ENCODE assay signal across 27 mouse cellular contexts in the genomic region with DNA sequence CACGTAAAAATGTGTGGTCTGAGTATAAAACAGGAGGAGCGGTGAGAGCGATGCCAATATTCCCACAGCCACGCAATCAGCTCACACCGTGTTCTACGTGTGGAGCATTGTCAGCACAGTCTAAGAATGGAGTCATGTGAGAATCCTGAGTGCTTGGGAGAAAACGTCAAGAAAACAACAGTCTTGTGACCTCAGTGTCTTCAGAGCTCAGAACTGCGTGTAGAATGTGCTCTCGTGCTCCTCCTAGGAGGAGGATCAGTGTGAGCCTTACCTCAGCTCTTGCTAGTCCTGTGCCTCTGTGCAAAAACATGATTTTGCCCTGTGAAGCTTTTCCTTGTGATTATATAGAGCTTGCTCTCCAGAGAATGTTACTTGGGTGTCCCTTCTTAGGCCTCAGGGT. TPM values are rescaled to one million over a fixed set of nuclear protein-coding genes. Genes with fewer than 3 reads are reported as not detected.
DNase-seq lines count a peak whose midpoint lies in the region; ATAC-seq lines count a peak whose summit lies in the region.
"Had no signal": no experiment of that assay in that cellular context is flagged by ENCODE, and none has a peak within 500 bp of the region (broad histone marks: within the 10 kb centered on the region; RNA-seq: fewer than 3 reads in every experiment).

No protein-coding gene starts in this region.

- H3K36me3 ChIP-seq in heart, embryonic 13.5 days, result peaks cover 23% of the 10 kb centered on the region
- H3K36me3 ChIP-seq in hindbrain, embryonic 10.5 days, result 0 out of 2 replicates have a peak, but pooled peaks cover 5% of the 10 kb centered on the region

- no peak overlapping the region for H3K4me3 ChIP-seq in heart, embryonic 13.5 days
- H3K4me3 ChIP-seq in hindbrain, embryonic 10.5 days, result no peak overlapping the region
- H3K4me3 ChIP-seq: forebrain, embryonic 10.5 days; forebrain, embryonic 13.5 days; heart, embryonic 15.5 days; hindbrain, embryonic 12.5 days; hindbrain, embryonic 15.5 days had no signal

- H3K4me2 ChIP-seq in heart, embryonic 13.5 days, result no peak overlapping the region
- H3K4me2 ChIP-seq: forebrain, embryonic 13.5 days; heart, embryonic 11.5 days; heart, embryonic 15.5 days; hindbrain, embryonic 12.5 days; hindbrain, embryonic 15.5 days had no signal

- H3K27me3 ChIP-seq in heart, embryonic 13.5 days (replicated peaks), result no peaks in the 10 kb centered on the region
- no peaks in the 10 kb centered on the region for H3K27me3 ChIP-seq in hindbrain, embryonic 10.5 days (ENCODE audit: insufficient read depth, poor library complexity, severe bottlenecking)
- H3K27me3 ChIP-seq: forebrain, embryonic 13.5 days; heart, embryonic 15.5 days; hindbrain, embryonic 12.5 days; hindbrain, embryonic 15.5 days had no signal

- H3K9ac ChIP-seq in heart, embryonic 13.5 days, result no peak overlapping the region
- H3K9ac ChIP-seq: forebrain, embryonic 13.5 days; heart, embryonic 15.5 days; hindbrain, embryonic 12.5 days; hindbrain, embryonic 15.5 days had no signal

- DNase-seq in heart, postnatal 4 days, result no peak
- DNase-seq in kidney, adult 9 months, result peak; percentile 43
- no peak for DNase-seq in kidney, postnatal 14 days
- DNase-seq in R1 (ENCODE audit: low read depth, low spot score) (peak; percentile 15), ZHBTc4 (ENCODE audit: low read depth, low spot score) (peak; percentile 6)
- DNase-seq in hindbrain, embryonic 10.5 days (ENCODE audit: low spot score), result no peak
- no peak for DNase-seq in ovary, adult 18-20 months (ENCODE audit: low spot score)
- DNase-seq: adrenal gland, postnatal 10 days; adrenal gland, postnatal 36 days; cerebellum, adult 11-12 months; cerebellum, adult 8-10 months; cerebellum, postnatal 10 days; cerebellum, postnatal 36 days; embryo, embryonic 11 days; gastrocnemius, postnatal 25 days; heart, adult 18-20 months; heart, postnatal 10 days; heart, postnatal 36 days had no signal

- H3K27ac ChIP-seq in heart, embryonic 13.5 days (replicated peaks), result peak overlapping the region; percentile 33; the same call in 1 of the 2 replicates
- H3K27ac ChIP-seq in hindbrain, embryonic 10.5 days, result no peak overlapping the region
- H3K27ac ChIP-seq: forebrain, embryonic 13.5 days; heart, embryonic 15.5 days; hindbrain, embryonic 12.5 days; hindbrain, embryonic 15.5 days had no signal

- no peak for ATAC-seq in heart, embryonic 13.5 days (ENCODE audit: extremely low read depth, insufficient number of reproducible peaks, low FRiP score, low TSS enrichment)
- ATAC-seq: CD4-positive, CD25-positive, alpha-beta regulatory T cell, adult 4 months; forebrain, embryonic 13.5 days; forebrain, embryonic 16.5 days had no signal

- no peaks in the 10 kb centered on the region for H3K9me3 ChIP-seq in heart, embryonic 13.5 days
- H3K9me3 ChIP-seq in hindbrain, embryonic 10.5 days, result no peaks in the 10 kb centered on the region
- H3K9me3 ChIP-seq: forebrain, embryonic 10.5 days; forebrain, embryonic 13.5 days; heart, embryonic 15.5 days; hindbrain, embryonic 12.5 days; hindbrain, embryonic 15.5 days had no signal

- 39% methylated on average over 9 of the region's 9 CpGs for WGBS in heart, embryonic 13.5 days
- whole genome bisulfite sequencing in hindbrain, embryonic 10.5 days, result 54% methylated on average over 9 of the region's 9 CpGs

- peaks cover 14% of the 10 kb centered on the region; the same call in 1 of the 2 replicates for H3K4me1 ChIP-seq in heart, embryonic 13.5 days
- H3K4me1 ChIP-seq in hindbrain, embryonic 10.5 days (replicated peaks), result peaks cover 10% of the 10 kb centered on the region; the same call in 1 of the 2 replicates
- H3K4me1 ChIP-seq: forebrain, embryonic 13.5 days; hindbrain, embryonic 12.5 days; hindbrain, embryonic 15.5 days had no signal

RNA-seq across cellular contexts. Expression of a gene that starts 14.5 kb away (rescaled TPM):
- 13.3 and 16.2 TPM in 2 replicates for polyA plus RNA-seq in heart, embryonic 13.5 days (2015; fragmentation: Nextera tagmentation; extraction: Ambion mirVana)
- total RNA-seq in heart, postnatal 4 days (2021), result 10 to 100 TPM; 18.3 to 20.0 TPM
- polyA plus RNA-seq in hindbrain, embryonic 10.5 days (2016; fragmentation: Nextera tagmentation; extraction: Ambion mirVana), result 5.5 and 5.8 TPM in 2 replicates

RNA-seq across cellular contexts. Expression of a gene that starts 51.7 kb away (rescaled TPM):
- 7.5 and 8.3 TPM in 2 replicates for polyA plus RNA-seq in heart, embryonic 13.5 days (2015; fragmentation: Nextera tagmentation; extraction: Ambion mirVana)
- 1 to 10 TPM; 3.0 to 3.2 TPM for total RNA-seq in heart, postnatal 4 days (2021)
- 9.8 and 13.3 TPM in 2 replicates for polyA plus RNA-seq in hindbrain, embryonic 10.5 days (2016; fragmentation: Nextera tagmentation; extraction: Ambion mirVana)

Comparison
In these comparisons a context has a peak if more than half of its experiments do, and no peak if none do; other contexts are left out.
1. DNase-seq: peak in kidney, adult 9 months (single experiment), R1 (single experiment) and ZHBTc4 (single experiment); none in heart, postnatal 4 days (single experiment), kidney, postnatal 14 days (single experiment), hindbrain, embryonic 10.5 days (single experiment) and ovary, adult 18-20 months (single experiment).